Comparison of ENCODE assay signal across 8 mouse cellular contexts in the genomic region with DNA sequence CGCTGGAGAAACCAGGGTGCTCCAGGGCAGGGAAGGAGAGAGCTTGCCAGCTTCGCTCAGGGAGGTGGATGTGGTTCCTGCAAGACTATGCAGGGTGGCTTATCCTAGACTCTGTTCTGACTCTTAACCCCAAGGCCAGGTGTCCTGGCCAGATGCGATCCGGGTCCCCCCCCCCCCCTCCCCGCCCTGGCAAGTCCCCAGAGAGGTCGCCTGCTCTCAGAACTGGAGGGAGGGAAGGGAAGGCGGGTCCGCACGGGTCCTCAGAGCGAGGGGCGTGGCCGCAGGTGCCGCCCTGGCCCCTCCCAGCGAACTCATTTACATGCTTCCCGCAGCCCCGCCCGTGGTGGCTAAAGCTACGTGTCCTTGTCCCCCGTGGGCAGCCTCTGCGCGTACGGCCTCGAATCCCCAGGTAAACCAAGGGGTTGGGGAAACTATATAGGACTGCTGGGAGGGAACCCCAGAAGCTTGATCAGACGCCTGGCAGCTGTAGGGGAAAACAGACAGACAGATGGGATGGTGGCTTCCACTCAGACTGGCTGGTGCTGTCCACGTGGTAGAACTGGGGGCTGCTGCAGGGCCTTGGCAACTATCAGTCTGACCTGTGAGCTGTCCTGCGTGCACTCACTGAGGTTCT. TPM values are rescaled to one million over a fixed set of nuclear protein-coding genes. Genes with fewer than 3 reads are reported as not detected.
DNase-seq lines count a peak whose midpoint lies in the region; ATAC-seq and TF ChIP-seq lines count a peak whose summit lies in the region.

A gene (plus strand): TSS at position 337 of the 634 bp plus-strand sequence.

- no peaks in the 10 kb centered on the region for H3K9me3 ChIP-seq in hindbrain, embryonic 16.5 days (ENCODE audit: control insufficient read depth, low read length)
- no peaks in the 10 kb centered on the region for H3K9me3 ChIP-seq in midbrain, embryonic 16.5 days (replicated peaks; ENCODE audit: control insufficient read depth, low read length, poor library complexity, severe bottlenecking)

- DNase-seq in urinary bladder, postnatal 25 days (ENCODE audit: low spot score): peak; percentile 54
- no peak for DNase-seq in urinary bladder, postnatal 10 days (ENCODE audit: low spot score)
- peak; percentile 20 for DNase-seq in liver, adult 2 months (ENCODE audit: extremely low read depth, low read depth, low spot score)
- DNase-seq in thymus, adult 18-20 months: peak; percentile 61 to 70
- no peak for DNase-seq in MN1 (ENCODE audit: low spot score)

- no peak for TF ChIP-seq CTCF in liver, adult 2 months (IDR thresholded peaks at IDR 0.05; ENCODE audit: low read depth, low read length)

- no peaks in the 10 kb centered on the region for H3K27me3 ChIP-seq in hindbrain, embryonic 16.5 days (replicated peaks; ENCODE audit: control insufficient read depth, insufficient read depth, low read length)
- no peaks in the 10 kb centered on the region for H3K27me3 ChIP-seq in liver, adult 2 months (ENCODE audit: control insufficient read depth, insufficient read depth, low read length)
- H3K27me3 ChIP-seq in midbrain, embryonic 16.5 days (ENCODE audit: control insufficient read depth, insufficient read depth, low read depth, low read length): no peaks in the 10 kb centered on the region

- H3K79me2 ChIP-seq in liver, adult 2 months (ENCODE audit: control insufficient read depth, insufficient read depth, low read length): no peaks in the 10 kb centered on the region

- H3K9ac ChIP-seq in hindbrain, embryonic 16.5 days (ENCODE audit: low read depth, low read length): peak within 1 kb of the TSS; percentile 12; the same call in 1 of the 2 replicates
- peak within 1 kb of the TSS; percentile 17; the same call in 1 of the 2 replicates for H3K9ac ChIP-seq in liver, adult 2 months (ENCODE audit: low read depth, low read length)
- H3K9ac ChIP-seq in midbrain, embryonic 16.5 days (ENCODE audit: low read depth, low read length): peak within 1 kb of the TSS; percentile 38; the same call in 1 of the 2 replicates

- peak within 1 kb of the TSS; percentile 1; the same call in 1 of the 2 replicates for H3K4me3 ChIP-seq in hindbrain, embryonic 16.5 days (ENCODE audit: low read length)
- H3K4me3 ChIP-seq in liver, adult 2 months (ENCODE audit: insufficient read depth, low read depth, low read length): peak within 1 kb of the TSS; percentile 30
- H3K4me3 ChIP-seq in midbrain, embryonic 16.5 days (ENCODE audit: low read depth, low read length): no peak within 1 kb of the TSS

- H3K27ac ChIP-seq in hindbrain, embryonic 16.5 days (ENCODE audit: low read depth, low read length): no peak within 1 kb of the TSS
- H3K27ac ChIP-seq in liver, adult 2 months (replicated peaks; ENCODE audit: insufficient read depth, low read depth, low read length): no peak within 1 kb of the TSS
- no peak within 1 kb of the TSS for H3K27ac ChIP-seq in midbrain, embryonic 16.5 days (ENCODE audit: low read length)

- WGBS in hindbrain, embryonic 16.5 days: 5% methylated on average over 23 of the region's 26 CpGs
- WGBS in liver, adult 2 months: 8% methylated on average over 25 of the region's 26 CpGs
- 6% methylated on average over 19 of the region's 26 CpGs for WGBS in midbrain, embryonic 16.5 days

- ATAC-seq in erythroblast, adult 5-6 weeks (replicated peaks; ENCODE audit: low FRiP score, poor library complexity, severe bottlenecking): peak; percentile 68
- peak; percentile 38; the same call in 1 of the 2 replicates for ATAC-seq in hindbrain, embryonic 16.5 days
- ATAC-seq in midbrain, embryonic 16.5 days: peak; percentile 36; the same call in 1 of the 2 replicates

- peaks cover 7% of the 10 kb centered on the region; the same call in 1 of the 2 replicates for H3K4me1 ChIP-seq in hindbrain, embryonic 16.5 days (ENCODE audit: control insufficient read depth, insufficient read depth, low read depth, low read length)
- no peaks in the 10 kb centered on the region; the same call in 1 of the 2 replicates for H3K4me1 ChIP-seq in liver, adult 2 months (ENCODE audit: control insufficient read depth, insufficient read depth, low read length)
- H3K4me1 ChIP-seq in midbrain, embryonic 16.5 days (ENCODE audit: control insufficient read depth, insufficient read depth, low read length): peaks cover 8% of the 10 kb centered on the region

- TF ChIP-seq POLR2A in liver, adult 2 months (IDR thresholded peaks at IDR 0.05; ENCODE audit: extremely low read depth, insufficient read depth, low read length): no peak

- H3K36me3 ChIP-seq in hindbrain, embryonic 16.5 days (ENCODE audit: control insufficient read depth, insufficient read depth, low read length): no peaks in the 10 kb centered on the region; the same call in none of the 2 replicates
- H3K36me3 ChIP-seq in liver, adult 2 months (ENCODE audit: control insufficient read depth, insufficient read depth, low read length): no peaks in the 10 kb centered on the region
- H3K36me3 ChIP-seq in midbrain, embryonic 16.5 days (ENCODE audit: control insufficient read depth, insufficient read depth, low read length): peaks cover 10% of the 10 kb centered on the region

- peak within 1 kb of the TSS; percentile 47 for H3K4me2 ChIP-seq in hindbrain, embryonic 16.5 days (ENCODE audit: low read length)
- H3K4me2 ChIP-seq in midbrain, embryonic 16.5 days (ENCODE audit: low read length): peak within 1 kb of the TSS; percentile 49

RNA-seq across cellular contexts. Expression of the gene that starts here (rescaled TPM):
- 0.19 TPM in 1 of 2 replicates, not detected in the other for total RNA-seq in erythroblast, adult 5-6 weeks (2015; ENCODE audit: low replicate concordance)
- total RNA-seq in erythroblast, adult 5-6 weeks (2017; ENCODE audit: low replicate concordance): not detected in 2 replicates
- 0.07 and 0.09 TPM in 2 replicates for polyA plus RNA-seq in hindbrain, embryonic 16.5 days (2015; fragmentation: Nextera tagmentation; extraction: Ambion mirVana)
- total RNA-seq in liver, adult 2 months (2014; rRNA removed): 0.13 and 0.18 TPM in 2 replicates
- 0.04 and 0.70 TPM in 2 replicates for polyA plus RNA-seq in liver, adult 2 months (2012; rRNA removed)
- not detected in 2 replicates for polyA plus RNA-seq in midbrain, embryonic 16.5 days (2015; fragmentation: Nextera tagmentation; extraction: Ambion mirVana)

Comparison
In these comparisons a context has a peak if more than half of its experiments do, and no peak if none do; other contexts are left out.
1. DNase-seq: peak in urinary bladder, postnatal 25 days (single experiment) and thymus, adult 18-20 months (2 of 2); none in urinary bladder, postnatal 10 days (single experiment) and MN1 (single experiment).
2. Peak in ATAC-seq in erythroblast, adult 5-6 weeks; RNA of the gene not detected or under 1 TPM.
3. Peak in ATAC-seq, H3K4me3 ChIP-seq, H3K9ac ChIP-seq and H3K4me2 ChIP-seq in hindbrain, embryonic 16.5 days; RNA of the gene not detected or under 1 TPM.
4. Peak in DNase-seq, H3K4me3 ChIP-seq and H3K9ac ChIP-seq in liver, adult 2 months; RNA of the gene not detected or under 1 TPM.
5. Peak in ATAC-seq, H3K9ac ChIP-seq and H3K4me2 ChIP-seq in midbrain, embryonic 16.5 days; RNA of the gene not detected or under 1 TPM.
6. Peak in every context shown above with its lines, with median percentiles within 50 percentile points of each other: ATAC-seq and H3K9ac ChIP-seq.